Mouse (Mus musculus): ENCODE measurements at regions not wholly inside any gene's neighbourhood (a gene's known extent, or its start where the extent isn't known, plus 50 kb on each side); places are given as distances from the start of the nearest gene placed in this dataset.

GRCm38 (mm10) chr4:62890588-62891580, 74.5 kb upstream of the Zfp618 start:
- no peak for DNase-seq (ENCODE audit: low read depth, low spot score)
- Histone ChIP-seq H3K36me3 (ENCODE audit: control insufficient read depth, insufficient read depth, low read length, poor library complexity, severe bottlenecking) (no peaks in the 10 kb centered on the region), H3K27me3 (ENCODE audit: control insufficient read depth, insufficient read depth, low read length, poor library complexity, severe bottlenecking) (no peaks in the 10 kb centered on the region)

GRCm38 (mm10) chr4:62912891-62913290, 52.5 kb upstream of the Zfp618 start:
- Histone ChIP-seq H3K36me3 (ENCODE audit: control insufficient read depth, insufficient read depth, low read length, poor library complexity, severe bottlenecking) (no peaks in the 10 kb centered on the region), H3K27me3 (ENCODE audit: control insufficient read depth, insufficient read depth, low read length, poor library complexity, severe bottlenecking) (no peaks in the 10 kb centered on the region)
- no peak for DNase-seq (ENCODE audit: low read depth, low spot score)
